Mouse (Mus musculus): ENCODE data around the gene Sos2. TPM values are rescaled to one million over a fixed set of nuclear protein-coding genes. Genes with fewer than 3 reads are reported as not detected.
"Not testable (repeated sequence)": the region's sequence is repeated elsewhere in the genome, so short reads cannot be mapped to it uniquely, and the experiment has no call there.

Sos2 gene
- polyA plus RNA-seq, 2 experiments, result 13.3 to 34.4 TPM

- Histone ChIP-seq H3K4me3 (replicated peaks; ENCODE audit: low read length) (no peak overlapping the region), H3K27ac (replicated peaks; ENCODE audit: low read depth, low read length) (no peak overlapping the region), H3K27me3 (ENCODE audit: control insufficient read depth, insufficient read depth, low read length) (no peaks in the 10 kb centered on the region), H3K9me3 (ENCODE audit: control insufficient read depth, low read length) (no peaks in the 10 kb centered on the region), H3K9ac (ENCODE audit: low read depth, low read length, severe bottlenecking) (no peak overlapping the region), H3K36me3 (ENCODE audit: control insufficient read depth, insufficient read depth, low read length) (peaks cover 64% of the 10 kb centered on the region), H3K4me1 (ENCODE audit: control insufficient read depth, insufficient read depth, low read length) (no peaks in the 10 kb centered on the region), H3K4me2 (replicated peaks; ENCODE audit: low read depth, low read length, severe bottlenecking) (no peak overlapping the region)
- ATAC-seq (ENCODE audit: low FRiP score, low read depth), result no peak
- no peak for TF ChIP-seq POLR2A (IDR thresholded peaks at IDR 0.05; ENCODE audit: borderline replicate concordance, extremely low read depth, insufficient read depth, insufficient read length)
- no peak for DNase-seq (ENCODE audit: low spot score)
- 93% methylated on average over 8 of the region's 8 CpGs for WGBS
These were observed 32.1 kb downstream of the Sos2 start for GRCm38 (mm10) chr12:69649511-69649910.

- Histone ChIP-seq H3K4me2 (replicated peaks; ENCODE audit: low read depth, low read length, severe bottlenecking) (no peak overlapping the region), H3K4me1 (ENCODE audit: control insufficient read depth, insufficient read depth, low read length) (no peaks in the 10 kb centered on the region), H3K9me3 (ENCODE audit: control insufficient read depth, low read length) (no peaks in the 10 kb centered on the region), H3K27ac (replicated peaks; ENCODE audit: low read depth, low read length) (no peak overlapping the region), H3K9ac (ENCODE audit: low read depth, low read length, severe bottlenecking) (no peak overlapping the region), H3K27me3 (ENCODE audit: control insufficient read depth, insufficient read depth, low read length) (no peaks in the 10 kb centered on the region), H3K36me3 (ENCODE audit: control insufficient read depth, insufficient read depth, low read length) (peaks cover 45% of the 10 kb centered on the region), H3K4me3 (replicated peaks; ENCODE audit: low read length) (no peak overlapping the region)
- 84% methylated on average over 8 of the region's 8 CpGs for WGBS
- no peak for DNase-seq (ENCODE audit: low spot score)
- ATAC-seq (ENCODE audit: low FRiP score, low read depth), result no peak
- TF ChIP-seq POLR2A (IDR thresholded peaks at IDR 0.05; ENCODE audit: borderline replicate concordance, extremely low read depth, insufficient read depth, insufficient read length), result no peak
These were observed 35.6 kb downstream of the Sos2 start for GRCm38 (mm10) chr12:69645821-69646616.

GRCm38 (mm10) chr12:69644877-69645276, 36.8 kb downstream of the Sos2 start:
- Histone ChIP-seq H3K36me3 (ENCODE audit: control insufficient read depth, insufficient read depth, low read length) (peaks cover 47% of the 10 kb centered on the region), H3K27ac (replicated peaks; ENCODE audit: low read depth, low read length) (no peak overlapping the region), H3K4me2 (replicated peaks; ENCODE audit: low read depth, low read length, severe bottlenecking) (no peak overlapping the region), H3K4me3 (replicated peaks; ENCODE audit: low read length) (no peak overlapping the region), H3K4me1 (ENCODE audit: control insufficient read depth, insufficient read depth, low read length) (no peaks in the 10 kb centered on the region), H3K27me3 (ENCODE audit: control insufficient read depth, insufficient read depth, low read length) (no peaks in the 10 kb centered on the region), H3K9me3 (ENCODE audit: control insufficient read depth, low read length) (no peaks in the 10 kb centered on the region), H3K9ac (ENCODE audit: low read depth, low read length, severe bottlenecking) (no peak overlapping the region)
- no peak for ATAC-seq (ENCODE audit: low FRiP score, low read depth)
- WGBS, result 74% methylated on average over 3 of the region's 3 CpGs
- TF ChIP-seq POLR2A (IDR thresholded peaks at IDR 0.05; ENCODE audit: borderline replicate concordance, extremely low read depth, insufficient read depth, insufficient read length), result no peak
- no peak for DNase-seq (ENCODE audit: low spot score)

GRCm38 (mm10) chr12:69642877-69643276, 38.8 kb downstream of the Sos2 start:
- no peak overlapping the region for H3K4me3 ChIP-seq (replicated peaks; ENCODE audit: low read length)
- 89% methylated on average over 5 of the region's 5 CpGs for WGBS
- H3K27me3 ChIP-seq (ENCODE audit: control insufficient read depth, insufficient read depth, low read length), result no peaks in the 10 kb centered on the region
- H3K9me3 ChIP-seq (ENCODE audit: control insufficient read depth, low read length), result no peaks in the 10 kb centered on the region
- no peak for ATAC-seq (ENCODE audit: low FRiP score, low read depth)
- no peak overlapping the region for H3K4me2 ChIP-seq (replicated peaks; ENCODE audit: low read depth, low read length, severe bottlenecking)
- no peaks in the 10 kb centered on the region for H3K4me1 ChIP-seq (ENCODE audit: control insufficient read depth, insufficient read depth, low read length)
- no peak for TF ChIP-seq POLR2A (IDR thresholded peaks at IDR 0.05; ENCODE audit: borderline replicate concordance, extremely low read depth, insufficient read depth, insufficient read length)
- no peak for DNase-seq (ENCODE audit: low spot score)
- H3K9ac ChIP-seq (ENCODE audit: low read depth, low read length, severe bottlenecking), result no peak overlapping the region
- peaks cover 46% of the 10 kb centered on the region for H3K36me3 ChIP-seq (ENCODE audit: control insufficient read depth, insufficient read depth, low read length)
- H3K27ac ChIP-seq (replicated peaks; ENCODE audit: low read depth, low read length), result no peak overlapping the region

- peaks cover 41% of the 10 kb centered on the region for H3K36me3 ChIP-seq (ENCODE audit: control insufficient read depth, insufficient read depth, low read length)
- 89% methylated on average over 3 of the region's 3 CpGs for WGBS
- H3K9me3 ChIP-seq (ENCODE audit: control insufficient read depth, low read length), result no peaks in the 10 kb centered on the region
- DNase-seq (ENCODE audit: low spot score) (peak; percentile 22), ATAC-seq (ENCODE audit: low FRiP score, low read depth) (no peak)
- H3K4me2 ChIP-seq (replicated peaks; ENCODE audit: low read depth, low read length, severe bottlenecking), result no peak overlapping the region
- H3K27me3 ChIP-seq (ENCODE audit: control insufficient read depth, insufficient read depth, low read length), result no peaks in the 10 kb centered on the region
- no peak overlapping the region for H3K27ac ChIP-seq (replicated peaks; ENCODE audit: low read depth, low read length)
- no peaks in the 10 kb centered on the region for H3K4me1 ChIP-seq (ENCODE audit: control insufficient read depth, insufficient read depth, low read length)
- TF ChIP-seq POLR2A (IDR thresholded peaks at IDR 0.05; ENCODE audit: borderline replicate concordance, extremely low read depth, insufficient read depth, insufficient read length), result no peak
- H3K4me3 ChIP-seq (replicated peaks; ENCODE audit: low read length), result no peak overlapping the region
- no peak overlapping the region for H3K9ac ChIP-seq (ENCODE audit: low read depth, low read length, severe bottlenecking)
These were observed 46.9 kb downstream of the Sos2 start for GRCm38 (mm10) chr12:69634761-69635160.

GRCm38 (mm10) chr12:69618590-69618989, 63.1 kb downstream of the Sos2 start:
- H3K4me1 ChIP-seq (ENCODE audit: control insufficient read depth, insufficient read depth, low read length); H3K27ac ChIP-seq (replicated peaks; ENCODE audit: low read depth, low read length); ATAC-seq (ENCODE audit: low FRiP score, low read depth); H3K27me3 ChIP-seq (ENCODE audit: control insufficient read depth, insufficient read depth, low read length); DNase-seq (ENCODE audit: low spot score); H3K9ac ChIP-seq (ENCODE audit: low read depth, low read length, severe bottlenecking); H3K9me3 ChIP-seq (ENCODE audit: control insufficient read depth, low read length); H3K4me3 ChIP-seq (replicated peaks; ENCODE audit: low read length); H3K4me2 ChIP-seq (replicated peaks; ENCODE audit: low read depth, low read length, severe bottlenecking): not testable (repeated sequence)
- H3K36me3 ChIP-seq (ENCODE audit: control insufficient read depth, insufficient read depth, low read length), result peaks cover 43% of the 10 kb centered on the region
- 93% methylated on average over 5 of the region's 5 CpGs for WGBS

Measured in limb, embryonic 14.5 days (tissue).